Mouse (Mus musculus): ENCODE measurements around the gene Gm37240. TPM values are rescaled to one million over a fixed set of nuclear protein-coding genes. Genes with fewer than 3 reads are reported as not detected.
A peak's percentile ranks its signal among the peaks of the same experiment; 100 is the strongest.

Gene Gm37240
- total RNA-seq, 2 experiments from 2014 or later: 0.66 to 1.3 TPM

DNA sequence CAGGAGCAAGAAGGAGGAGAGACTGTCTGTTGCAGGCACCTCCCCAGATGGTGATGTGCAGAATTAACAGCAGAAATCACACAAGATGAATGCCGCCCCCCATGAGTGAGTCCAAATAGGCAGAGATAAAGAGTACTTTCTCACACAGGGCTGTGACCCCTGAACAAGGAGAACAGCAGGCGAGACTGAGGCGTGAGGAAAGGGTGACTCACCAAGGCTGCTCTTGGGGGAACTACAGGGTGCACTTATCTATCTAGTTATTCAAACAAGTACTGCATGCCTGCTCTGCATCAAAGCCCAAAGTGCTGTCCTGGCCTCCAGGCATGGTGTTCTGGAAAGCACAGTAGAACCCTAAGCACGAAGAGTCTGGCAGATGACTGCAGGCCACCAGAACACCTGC is 113.4 kb downstream of the Gm37240 start:
- no peak for DNase-seq (ENCODE audit: low spot score in 2 of 2)
- intact Hi-C loops (cut with DNase I): no loop called here

DNA sequence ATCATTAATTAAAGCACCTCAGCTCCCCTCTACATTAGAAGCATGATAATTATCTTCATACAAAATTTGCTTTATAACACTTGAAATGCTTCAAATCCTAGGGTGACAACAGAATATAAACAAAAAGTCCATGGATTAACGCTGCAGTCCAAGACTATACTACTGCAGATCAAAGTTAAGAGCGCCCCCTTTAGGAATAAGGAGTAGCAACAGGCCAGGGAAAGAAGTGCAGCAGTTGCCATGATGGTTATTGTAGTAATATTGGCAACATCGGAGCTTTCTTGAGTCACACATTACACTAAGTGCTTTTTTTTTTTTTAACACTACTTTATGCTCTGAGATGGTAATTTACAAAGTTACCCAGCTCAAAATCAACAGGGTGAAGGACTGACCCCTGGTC is 113.9 kb downstream of the Gm37240 start:
- no peak for DNase-seq (ENCODE audit: low spot score in 2 of 2)
- intact Hi-C loops (cut with DNase I): no loop called here

DNA sequence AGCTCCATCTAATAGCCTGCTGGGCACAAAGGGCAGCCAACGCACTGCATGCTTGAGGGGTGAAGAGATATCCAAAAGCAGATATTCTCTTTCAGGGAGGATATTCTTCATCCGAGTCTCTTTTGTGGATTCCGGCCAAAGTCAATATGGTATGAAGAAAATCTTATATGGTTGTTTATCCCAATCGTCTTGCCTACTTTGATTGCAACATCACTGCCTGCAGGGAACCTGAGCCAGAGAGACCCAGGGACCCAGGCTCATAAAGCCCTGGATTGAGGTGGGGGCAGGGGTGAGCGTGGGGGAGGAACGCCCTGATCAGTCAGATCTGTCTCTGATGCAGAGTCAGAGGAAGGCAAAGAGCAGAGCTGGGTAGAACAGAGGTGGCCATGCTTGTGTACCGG is 122.4 kb downstream of the Gm37240 start:
- intact Hi-C loops (cut with DNase I): no loop called here

GRCm38 (mm10) chr3:85764008-85764834 is 123.1 kb downstream of the Gm37240 start:
- intact Hi-C loops (cut with DNase I): no loop called here
- DNase-seq (ENCODE audit: low spot score in 2 of 2): no peak

More for the DNA sequence above, 122.4 kb downstream of the Gm37240 start:
- DNase-seq (ENCODE audit: low spot score in 2 of 2): no peak

DNA sequence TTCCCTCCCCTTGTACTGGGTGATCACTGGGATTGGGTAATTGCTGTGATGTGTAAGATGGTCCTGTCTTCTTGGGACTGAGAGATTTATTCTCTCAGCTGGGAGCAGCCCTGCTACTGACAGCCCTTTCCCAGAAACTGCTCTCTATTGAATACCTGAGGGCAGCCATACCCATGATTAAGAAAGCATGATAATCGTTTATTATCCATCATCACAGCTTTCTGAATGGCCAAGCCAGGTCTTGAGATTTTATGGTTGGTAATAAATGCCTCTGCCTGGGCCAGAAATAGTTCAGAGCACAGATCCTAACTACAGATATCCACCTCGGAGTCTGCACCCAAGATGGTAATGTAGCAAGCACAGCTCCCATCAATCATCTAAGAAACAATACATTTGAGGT is 129.4 kb downstream of the Gm37240 start:
- DNase-seq (ENCODE audit: low spot score in 2 of 2): no peak

DNA sequence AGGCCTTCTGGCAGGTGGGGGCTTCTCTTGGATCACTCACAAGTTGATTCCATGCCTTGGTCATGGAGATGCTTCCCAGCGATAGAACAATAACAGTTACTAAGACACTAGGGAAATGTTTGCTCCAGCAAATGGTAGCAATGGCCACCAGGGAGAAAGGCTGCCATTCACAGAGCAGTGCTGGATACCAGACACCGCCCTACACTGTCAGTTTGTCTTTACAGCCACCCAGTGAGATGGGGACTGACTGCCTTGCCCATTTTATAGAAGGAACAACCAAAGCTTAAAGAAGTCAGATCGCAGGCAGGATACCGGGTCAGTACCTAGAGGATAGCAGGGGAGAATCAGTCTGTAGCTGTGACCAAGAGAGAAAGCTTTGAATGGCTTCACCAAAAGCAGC is 129.9 kb downstream of the Gm37240 start:
- DNase-seq (ENCODE audit: low spot score in 2 of 2): no peak
- intact Hi-C loops (cut with DNase I): no loop called here

More for the DNA sequence above, 129.4 kb downstream of the Gm37240 start:
- intact Hi-C loops (cut with DNase I): no loop called here

DNA sequence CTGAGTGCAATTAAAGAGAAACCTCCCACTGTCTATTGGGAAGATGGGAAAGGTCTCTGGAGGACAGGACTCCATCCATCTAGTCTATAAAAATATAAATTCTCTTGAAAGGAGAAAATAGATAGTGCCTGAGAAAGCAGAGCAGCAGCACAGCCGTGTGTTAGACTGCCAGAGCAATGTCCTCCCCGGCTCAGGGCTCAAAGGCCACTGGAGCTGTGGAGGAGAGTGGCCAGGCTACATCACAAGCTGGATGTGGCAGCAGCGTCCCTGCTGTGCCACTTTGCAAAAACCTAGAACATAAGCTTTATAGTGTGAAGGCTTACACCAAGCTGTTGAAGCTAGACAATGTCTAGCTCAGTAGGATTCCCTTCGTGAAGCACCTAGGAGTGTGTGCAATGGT is 138.0 kb downstream of the Gm37240 start:
- intact Hi-C loops (cut with DNase I): no loop called here
- DNase-seq (ENCODE audit: low spot score in 2 of 2): no peak

GRCm38 (mm10) chr3:85748863-85749262 is 138.5 kb downstream of the Gm37240 start:
- intact Hi-C loops (cut with DNase I): no loop called here
- no peak for DNase-seq (ENCODE audit: low spot score in 2 of 2)

GRCm38 (mm10) chr3:85746116-85746515 is 141.2 kb downstream of the Gm37240 start:
- intact Hi-C loops (cut with DNase I): no loop called here
- no peak for DNase-seq (ENCODE audit: low spot score in 2 of 2)

GRCm38 (mm10) chr3:85741767-85742166 is 145.6 kb downstream of the Gm37240 start:
- DNase-seq (ENCODE audit: low spot score in 2 of 2): no peak
- intact Hi-C loops (cut with DNase I): no loop called here

DNA sequence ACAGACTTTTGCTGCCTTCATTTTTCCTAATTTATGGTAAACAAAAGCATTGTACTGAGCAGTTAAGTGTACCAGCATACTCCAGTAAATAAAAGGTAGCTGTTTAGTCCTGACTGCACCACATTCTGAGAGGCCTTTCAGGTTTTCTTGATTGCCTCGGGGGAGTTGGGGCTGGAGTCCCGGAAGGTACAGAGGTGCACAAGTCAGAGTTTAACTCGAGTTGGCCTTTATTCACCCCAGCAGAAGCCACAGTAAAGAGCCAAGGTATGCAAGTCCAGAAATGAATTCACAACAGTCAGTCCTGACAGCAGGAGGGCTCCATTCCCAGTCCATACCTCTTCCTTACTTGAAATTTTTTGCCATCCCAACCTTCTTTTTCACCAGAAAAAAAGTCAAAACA is 148.7 kb downstream of the Gm37240 start:
- intact Hi-C loops (cut with DNase I): no loop called here
- no peak for DNase-seq (ENCODE audit: low spot score in 2 of 2)

DNA sequence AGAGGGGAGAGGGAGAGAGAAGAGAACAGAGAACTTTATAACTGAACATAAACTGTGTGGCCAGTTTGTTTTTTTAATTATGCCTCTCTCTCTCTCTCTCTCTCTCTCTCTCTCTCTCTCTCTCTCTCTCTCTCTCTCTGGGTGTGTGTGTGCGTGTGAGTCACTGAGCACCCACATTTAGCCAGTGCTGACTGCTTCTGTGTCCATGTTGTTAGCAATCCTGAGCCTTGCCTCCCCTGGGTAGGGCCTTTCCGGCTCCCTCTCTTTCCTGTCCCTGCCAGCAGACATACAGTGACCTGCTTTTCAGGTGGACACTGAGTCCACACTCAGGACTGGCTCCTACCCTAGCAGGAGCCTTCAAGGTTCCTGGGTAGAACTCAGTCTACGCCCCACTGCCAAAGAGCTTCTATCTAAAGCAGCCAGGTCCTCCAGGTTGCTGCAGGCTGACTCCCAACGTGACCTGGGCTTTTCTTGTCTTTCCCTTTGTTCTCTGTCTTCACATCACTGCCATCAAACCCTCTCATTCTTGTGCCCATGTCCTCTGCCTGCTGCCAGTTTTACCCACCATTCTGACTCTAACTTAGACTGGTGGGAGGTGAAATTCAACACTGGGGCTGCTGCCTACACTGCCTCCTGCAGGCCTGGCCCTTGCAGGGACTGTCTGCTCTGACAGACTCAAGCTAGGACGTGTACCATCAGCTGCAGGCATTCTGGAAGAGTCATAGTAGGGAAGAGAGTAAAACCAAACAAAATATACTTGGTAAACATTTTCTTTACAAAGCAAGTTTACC is 153.2 kb downstream of the Gm37240 start:
- DNase-seq (ENCODE audit: low spot score in 2 of 2): no peak
- intact Hi-C loops (cut with DNase I): no loop called here

GRCm38 (mm10) chr3:85727171-85727570 is 160.1 kb downstream of the Gm37240 start:
- intact Hi-C loops (cut with DNase I): no loop called here
- no peak for DNase-seq (ENCODE audit: low spot score in 2 of 2)

- intact Hi-C loops (cut with DNase I): no loop called here
- no peak for DNase-seq (ENCODE audit: low spot score in 2 of 2)
Observed at GRCm38 (mm10) chr3:85725971-85726370, 161.3 kb downstream of the Gm37240 start.

DNA sequence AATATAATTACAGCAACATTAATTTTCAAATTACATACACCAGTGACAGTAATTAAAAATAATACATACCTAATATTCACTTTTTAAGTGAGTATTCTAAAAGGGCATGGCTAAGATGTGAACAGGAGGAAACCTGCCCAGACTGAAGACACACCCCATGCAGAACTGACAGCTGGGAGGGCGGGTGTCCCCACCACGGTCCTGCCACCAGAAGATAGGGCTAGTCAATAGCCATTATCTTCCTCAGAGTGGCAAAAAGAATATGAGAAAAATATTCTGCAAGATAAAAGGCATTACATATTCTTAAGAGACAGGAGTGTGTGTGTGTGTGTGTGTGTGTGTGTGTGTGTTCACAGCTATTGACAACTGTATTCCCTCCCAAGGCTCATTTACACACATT is 162.2 kb downstream of the Gm37240 start:
- DNase-seq (ENCODE audit: low spot score in 2 of 2): no peak
- intact Hi-C loops (cut with DNase I): no loop called here

- DNase-seq (ENCODE audit: low spot score in 2 of 2): no peak
- intact Hi-C loops (cut with DNase I): no loop called here
Observed at GRCm38 (mm10) chr3:85722581-85722980, 164.7 kb downstream of the Gm37240 start.

DNA sequence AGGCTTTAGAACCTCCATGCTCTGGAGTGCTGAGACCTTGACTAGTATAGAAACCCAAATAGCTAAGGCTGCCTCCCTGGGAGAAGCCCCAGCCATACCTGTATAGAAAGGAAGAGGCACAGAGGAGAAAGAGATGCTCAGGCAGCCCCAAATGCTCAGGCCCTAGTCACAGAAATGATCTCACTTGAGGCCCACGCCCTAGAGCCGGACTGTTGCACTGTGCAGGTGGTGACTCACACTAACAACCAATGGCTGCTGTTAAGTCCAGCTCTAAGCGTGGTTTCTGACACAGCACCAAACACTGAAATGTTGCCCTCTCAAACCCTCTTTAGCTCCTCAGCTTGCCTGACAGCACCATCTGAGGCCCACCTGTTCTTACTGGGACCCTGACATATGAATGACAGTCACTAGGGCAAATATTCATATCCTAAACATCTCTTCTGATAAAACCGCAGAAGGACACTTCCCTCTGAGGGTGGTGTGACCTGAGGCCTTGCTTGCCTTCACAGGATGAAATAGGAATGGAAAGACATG is 171.5 kb downstream of the Gm37240 start:
- intact Hi-C loops (cut with DNase I): no loop called here
- no peak for DNase-seq (ENCODE audit: low spot score in 2 of 2)

- intact Hi-C loops (cut with DNase I): no loop called here
Observed at GRCm38 (mm10) chr3:85713936-85714709, 173.2 kb downstream of the Gm37240 start.

GRCm38 (mm10) chr3:85710695-85711094 is 176.6 kb downstream of the Gm37240 start:
- intact Hi-C loops (cut with DNase I): no loop called here
- DNase-seq (ENCODE audit: low spot score in 2 of 2): no peak

More at GRCm38 (mm10) chr3:85713936-85714709, 173.2 kb downstream of the Gm37240 start:
- DNase-seq (ENCODE audit: low spot score in 2 of 2): no peak

- intact Hi-C loops (cut with DNase I): loop anchor here (5.0 kb wide), 2 partner anchors 210 to 420 kb away; no protein-coding TSS in a partner anchor
- DNase-seq (ENCODE audit: low spot score in 2 of 2): peak; percentile 37 to 38
Observed at GRCm38 (mm10) chr3:85707421-85707820, 179.9 kb downstream of the Gm37240 start.

All from left cerebral cortex, postnatal 36 days (tissue).